Mouse (Mus musculus) adrenal gland, postnatal 25 days (tissue): Measurements from ENCODE around the gene Gm19965. TPM values are rescaled to one million over a fixed set of nuclear protein-coding genes. Genes with fewer than 3 reads are reported as not detected.

Experiments used
- DNase-seq: peaks from one replicate; pipeline ENCODE4 v3.0.0; 2021; ENCODE audit warnings: mixed read lengths
- long read RNA-seq: library from polyadenylated mRNA; stranded (forward); transcript quantifications from one replicate; pipeline ENCODE4 v2.0.0, GENCODE M21; 2021
- total RNA-seq: library from RNA; stranded (reverse); gene quantifications from 2 replicates; pipeline ENCODE4 v1.2.3, GENCODE M21; 2021

Gene Gm19965
- total RNA-seq, result not detected in 2 replicates
- long read RNA-seq, result 0 reads

GRCm38 (mm10) chr1:116802683-116803082, at the start of gene Gm19965:
Gm19965 (plus strand) TSS chr1:116802983.
- no peak for DNase-seq

DNA sequence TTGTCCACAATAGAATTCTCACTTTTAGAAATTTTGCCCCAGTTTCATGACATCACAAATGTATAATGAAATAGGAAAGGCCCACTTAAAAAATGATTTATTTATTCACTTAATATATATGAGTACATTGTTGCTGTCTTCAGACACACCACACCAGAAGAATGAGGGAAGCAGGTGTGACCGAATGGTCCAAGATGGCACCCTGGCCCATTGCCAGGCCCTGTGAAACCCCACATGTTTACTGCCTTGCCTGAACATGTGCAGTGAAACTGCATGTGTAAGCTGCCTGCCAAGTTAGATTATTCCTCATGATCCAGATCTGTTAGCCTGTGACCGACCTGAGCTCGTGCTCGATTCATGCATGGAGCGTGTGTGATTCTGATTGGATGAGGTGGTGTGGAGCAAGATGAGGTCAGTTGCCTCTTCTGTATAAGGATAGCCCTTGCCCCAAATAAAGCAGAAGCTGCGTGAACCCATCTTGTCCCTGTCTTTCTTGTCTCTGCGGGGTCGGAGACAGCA, 20.3 kb upstream of the Gm19965 start:
- DNase-seq, result no peak
